Mouse (Mus musculus): ENCODE data around the gene Cd3d.

- TF ChIP-seq CTCF (IDR thresholded peaks at IDR 0.05; ENCODE audit: extremely low read depth, insufficient read length, insufficient replicate concordance, low read depth, low read length) (no peak), POLR2A (IDR thresholded peaks at IDR 0.05; ENCODE audit: low read depth, low read length) (no peak)
These were observed 15.0 kb downstream of the Cd3d start for GRCm38 (mm10) chr9:44996590-44996989.

Data from small intestine, adult 2 months (tissue).